Mouse (Mus musculus): ENCODE results near the gene Ripk4. TPM values are rescaled to one million over a fixed set of nuclear protein-coding genes. Genes with fewer than 3 reads are reported as not detected.

Gene Ripk4
- polyA plus RNA-seq, 1 experiment from 2014 or later: 2.3 TPM

DNA sequence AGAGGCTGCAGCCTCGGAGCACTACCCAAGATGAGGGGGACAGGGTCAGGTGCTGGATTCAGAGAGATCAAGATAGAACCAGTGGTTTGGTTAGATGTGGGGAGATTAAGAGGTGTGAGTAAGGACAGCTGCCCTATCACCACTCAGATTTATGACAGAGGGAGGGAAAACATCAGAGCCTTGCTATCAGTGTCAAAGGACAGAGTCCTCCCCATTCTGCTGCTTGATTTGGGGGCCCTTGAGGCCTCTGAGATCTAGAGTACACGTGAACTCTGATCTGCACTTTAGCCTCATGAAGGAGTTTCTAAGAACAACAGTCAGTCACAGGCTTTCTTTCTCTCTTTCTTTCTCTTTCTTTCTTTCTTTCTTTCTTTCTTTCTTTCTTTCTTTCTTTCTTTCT, 30.0 kb downstream of the Ripk4 start:
- Histone ChIP-seq H3K27me3 (no peaks in the 10 kb centered on the region), H3K4me3 (no peak overlapping the region), H3K4me1 (replicated peaks) (no peaks in the 10 kb centered on the region), H3K9me3 (replicated peaks) (no peaks in the 10 kb centered on the region), H3K36me3 (no peaks in the 10 kb centered on the region), H3K27ac (no peak overlapping the region), H3K9ac (no peak overlapping the region), H3K4me2 (no peak overlapping the region)
- 60% methylated on average over 2 of the region's 2 CpGs for WGBS
- ATAC-seq (replicated peaks; ENCODE audit: insufficient number of reproducible peaks, insufficient read depth, low FRiP score, low read depth): no peak

DNA sequence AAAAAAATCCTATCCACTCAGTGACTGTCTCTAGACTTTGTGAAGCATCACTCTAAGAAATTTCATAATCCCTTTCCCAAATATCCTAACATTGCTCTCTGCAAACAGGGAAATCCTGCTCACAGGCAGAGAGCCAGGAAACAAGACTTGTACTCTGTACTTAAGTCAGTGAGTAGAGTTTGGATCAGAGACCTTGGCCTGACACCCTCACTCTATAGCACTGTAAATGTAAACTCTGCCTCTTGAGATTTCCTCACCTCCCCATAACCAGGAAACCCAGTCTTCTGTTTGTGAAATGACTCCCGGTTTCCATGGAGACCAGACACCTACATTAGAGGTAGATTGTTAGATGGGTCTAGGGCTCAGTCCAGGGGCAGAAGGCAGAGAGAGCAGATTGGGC, 33.3 kb downstream of the Ripk4 start:
- Histone ChIP-seq H3K4me3 (no peak overlapping the region), H3K9me3 (replicated peaks) (no peaks in the 10 kb centered on the region), H3K36me3 (no peaks in the 10 kb centered on the region), H3K4me1 (replicated peaks) (no peaks in the 10 kb centered on the region), H3K27ac (no peak overlapping the region), H3K27me3 (no peaks in the 10 kb centered on the region), H3K4me2 (no peak overlapping the region), H3K9ac (no peak overlapping the region)
- no peak for ATAC-seq (replicated peaks; ENCODE audit: insufficient number of reproducible peaks, insufficient read depth, low FRiP score, low read depth)
- WGBS: 94% methylated on average over 1 of the region's 1 CpGs

DNA sequence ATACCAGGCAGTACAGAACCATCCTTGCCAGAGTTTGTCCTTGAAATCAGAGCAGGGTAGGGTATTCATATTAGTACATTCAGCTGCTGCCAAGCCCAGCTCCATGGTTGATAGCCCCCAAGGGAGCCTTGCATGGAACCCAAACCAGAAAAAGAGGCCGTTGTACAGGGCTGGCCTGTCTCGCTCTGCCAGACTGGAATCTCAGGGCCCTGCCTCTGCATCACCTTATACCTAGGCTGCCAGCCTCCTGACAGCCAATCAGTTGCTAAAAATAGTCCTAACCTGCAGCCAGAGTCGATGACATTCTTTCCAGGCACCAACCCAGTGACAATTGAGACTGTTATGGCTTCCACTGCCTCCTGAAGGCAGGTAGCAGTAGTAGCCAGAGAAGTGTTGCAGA, 37.2 kb downstream of the Ripk4 start:
- 0 out of 2 replicates have a peak, but pooled peaks cover 3% of the 10 kb centered on the region for H3K4me1 ChIP-seq (replicated peaks)
- H3K9me3 ChIP-seq (replicated peaks): no peaks in the 10 kb centered on the region
- WGBS: 48% methylated on average over 3 of the region's 3 CpGs
- H3K27me3 ChIP-seq: no peaks in the 10 kb centered on the region
- no peak overlapping the region for H3K4me2 ChIP-seq
- no peak overlapping the region for H3K27ac ChIP-seq
- no peak overlapping the region for H3K4me3 ChIP-seq
- ATAC-seq (replicated peaks; ENCODE audit: insufficient number of reproducible peaks, insufficient read depth, low FRiP score, low read depth): no peak
- no peak overlapping the region for H3K9ac ChIP-seq
- no peaks in the 10 kb centered on the region for H3K36me3 ChIP-seq

GRCm38 (mm10) chr16:97720093-97720492, 43.5 kb downstream of the Ripk4 start:
- no peak overlapping the region for H3K4me2 ChIP-seq
- no peak for ATAC-seq (replicated peaks; ENCODE audit: insufficient number of reproducible peaks, insufficient read depth, low FRiP score, low read depth)
- H3K36me3 ChIP-seq: no peaks in the 10 kb centered on the region
- no peak overlapping the region for H3K4me3 ChIP-seq
- H3K27ac ChIP-seq: no peak overlapping the region
- no peaks in the 10 kb centered on the region for H3K9me3 ChIP-seq (replicated peaks)
- WGBS: 88% methylated on average over 1 of the region's 1 CpGs
- 0 out of 2 replicates have a peak, but pooled peaks cover 3% of the 10 kb centered on the region for H3K4me1 ChIP-seq (replicated peaks)
- H3K9ac ChIP-seq: no peak overlapping the region
- no peaks in the 10 kb centered on the region for H3K27me3 ChIP-seq

DNA sequence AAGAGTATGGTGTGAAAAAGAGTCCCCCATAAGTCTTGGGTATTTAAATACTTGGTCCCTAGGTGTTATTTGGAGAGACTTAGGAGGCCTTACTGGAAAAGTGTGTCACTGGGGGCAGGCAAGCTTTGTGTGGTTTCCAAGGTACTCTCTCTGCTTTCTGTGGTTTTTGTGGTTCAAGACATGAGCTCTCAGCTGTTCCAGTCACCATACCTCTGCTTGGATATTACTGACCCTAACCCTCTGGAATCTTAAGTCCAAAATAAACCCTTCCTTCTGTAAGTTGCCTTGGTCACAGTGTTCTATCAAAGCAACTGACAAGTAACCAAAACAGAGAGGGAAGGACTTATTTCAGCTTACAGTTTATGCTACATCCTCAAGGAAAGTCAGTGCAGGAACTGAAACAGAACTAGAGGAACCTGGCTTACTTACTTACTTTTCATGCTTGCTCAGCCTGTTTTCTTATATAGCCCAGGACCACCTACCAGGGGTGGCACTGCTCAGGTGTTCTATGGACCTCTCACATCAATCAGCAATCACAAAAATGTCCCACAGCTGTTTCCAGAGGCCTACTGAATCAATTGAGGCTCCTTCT, 44.1 kb downstream of the Ripk4 start:
- no peak for ATAC-seq (replicated peaks; ENCODE audit: insufficient number of reproducible peaks, insufficient read depth, low FRiP score, low read depth)
- Histone ChIP-seq H3K4me1 (replicated peaks) (0 out of 2 replicates have a peak, but pooled peaks cover 3% of the 10 kb centered on the region), H3K27me3 (no peaks in the 10 kb centered on the region), H3K4me3 (no peak overlapping the region), H3K4me2 (no peak overlapping the region), H3K9ac (no peak overlapping the region), H3K27ac (no peak overlapping the region), H3K36me3 (no peaks in the 10 kb centered on the region), H3K9me3 (replicated peaks) (no peaks in the 10 kb centered on the region)

DNA sequence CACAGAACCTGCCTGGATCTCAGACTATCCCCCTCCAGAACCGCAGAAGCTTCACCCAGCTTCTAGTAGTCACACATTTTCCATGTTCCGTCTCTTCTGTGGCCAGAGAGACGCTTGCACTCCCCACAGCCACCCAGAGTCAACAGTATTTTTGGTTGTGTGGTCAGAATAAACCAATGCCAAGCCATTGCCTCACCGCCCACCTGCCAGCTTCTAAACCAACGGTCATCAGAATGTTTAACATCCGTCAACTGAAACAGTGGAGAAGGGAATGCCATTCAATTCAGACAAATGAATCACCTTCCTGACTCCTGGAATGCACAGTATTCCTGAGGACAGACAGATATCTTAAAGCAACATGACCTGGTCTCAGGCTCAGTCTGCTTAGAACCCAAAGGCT, 47.0 kb downstream of the Ripk4 start:
- Histone ChIP-seq H3K4me3 (no peak overlapping the region), H3K4me1 (replicated peaks) (no peaks in the 10 kb centered on the region), H3K27me3 (no peaks in the 10 kb centered on the region), H3K9ac (no peak overlapping the region), H3K9me3 (replicated peaks) (no peaks in the 10 kb centered on the region), H3K4me2 (no peak overlapping the region), H3K36me3 (no peaks in the 10 kb centered on the region), H3K27ac (no peak overlapping the region)
- 64% methylated on average over 6 of the region's 6 CpGs for WGBS
- no peak for ATAC-seq (replicated peaks; ENCODE audit: insufficient number of reproducible peaks, insufficient read depth, low FRiP score, low read depth)

DNA sequence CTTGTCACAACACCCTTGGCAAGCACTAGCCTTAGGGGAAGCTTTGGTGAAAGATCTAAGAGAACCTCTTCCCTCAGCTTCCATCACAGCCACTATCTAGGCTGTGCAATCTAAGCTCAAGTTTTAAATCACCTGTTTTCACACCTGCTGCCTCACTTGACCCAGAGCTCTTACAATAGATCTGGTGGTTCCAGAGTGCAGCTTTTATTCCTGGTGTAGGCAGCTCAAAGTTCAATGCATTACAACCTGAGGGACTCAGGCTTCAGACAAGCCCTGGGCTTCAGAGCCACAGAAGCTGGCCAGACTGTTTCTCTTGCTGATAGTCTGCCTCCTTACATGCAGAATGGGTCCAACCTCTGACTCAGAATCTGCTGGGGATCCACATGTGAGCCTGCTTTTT, 51.5 kb downstream of the Ripk4 start:
- no peak overlapping the region for H3K4me3 ChIP-seq
- H3K4me2 ChIP-seq: no peak overlapping the region
- H3K36me3 ChIP-seq: no peaks in the 10 kb centered on the region
- no peak for ATAC-seq (replicated peaks; ENCODE audit: insufficient number of reproducible peaks, insufficient read depth, low FRiP score, low read depth)
- H3K4me1 ChIP-seq (replicated peaks): no peaks in the 10 kb centered on the region
- H3K9ac ChIP-seq: no peak overlapping the region
- no peaks in the 10 kb centered on the region for H3K9me3 ChIP-seq (replicated peaks)
- H3K27ac ChIP-seq: no peak overlapping the region
- H3K27me3 ChIP-seq: no peaks in the 10 kb centered on the region

- Histone ChIP-seq H3K4me3 (no peak overlapping the region), H3K4me1 (replicated peaks) (no peaks in the 10 kb centered on the region), H3K9me3 (replicated peaks) (no peaks in the 10 kb centered on the region), H3K27me3 (no peaks in the 10 kb centered on the region), H3K36me3 (no peaks in the 10 kb centered on the region), H3K4me2 (no peak overlapping the region), H3K27ac (no peak overlapping the region), H3K9ac (no peak overlapping the region)
- ATAC-seq (replicated peaks; ENCODE audit: insufficient number of reproducible peaks, insufficient read depth, low FRiP score, low read depth): 0 out of 2 replicates have a peak, but pooled peaks have one; percentile 43
- WGBS: 80% methylated on average over 1 of the region's 1 CpGs
These were observed 61.7 kb downstream of the Ripk4 start for GRCm38 (mm10) chr16:97701871-97702270.

DNA sequence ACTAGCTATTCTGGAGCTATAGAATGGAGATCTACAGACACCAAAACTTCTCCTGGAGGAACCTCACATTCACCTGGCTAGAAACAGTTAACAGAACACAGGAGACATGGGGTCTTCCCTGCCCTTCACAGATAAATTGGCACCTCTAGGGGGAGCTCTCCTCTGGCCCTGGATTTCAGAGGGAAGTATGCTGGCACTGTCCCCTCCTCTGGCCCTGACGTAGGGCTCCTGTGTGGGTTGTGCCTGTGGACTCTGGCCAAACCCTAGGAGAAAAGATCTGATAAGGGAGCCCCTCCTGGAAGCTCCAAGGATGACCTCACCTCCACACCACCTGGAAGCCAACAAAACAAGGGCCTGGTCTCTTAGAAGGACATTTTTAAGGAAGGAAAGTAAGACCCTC, 65.8 kb downstream of the Ripk4 start:
- Histone ChIP-seq H3K9me3 (replicated peaks) (no peaks in the 10 kb centered on the region), H3K4me2 (no peak overlapping the region), H3K9ac (no peak overlapping the region), H3K27ac (no peak overlapping the region), H3K36me3 (no peaks in the 10 kb centered on the region), H3K4me1 (replicated peaks) (no peaks in the 10 kb centered on the region), H3K27me3 (no peaks in the 10 kb centered on the region), H3K4me3 (no peak overlapping the region)
- ATAC-seq (replicated peaks; ENCODE audit: insufficient number of reproducible peaks, insufficient read depth, low FRiP score, low read depth): no peak
- 0% methylated on average over 1 of the region's 1 CpGs for WGBS

- ATAC-seq (replicated peaks; ENCODE audit: insufficient number of reproducible peaks, insufficient read depth, low FRiP score, low read depth): no peak
- H3K36me3 ChIP-seq: no peaks in the 10 kb centered on the region
These were observed 67.9 kb downstream of the Ripk4 start for GRCm38 (mm10) chr16:97695709-97696108.

More at GRCm38 (mm10) chr16:97695709-97696108, 67.9 kb downstream of the Ripk4 start:
- Histone ChIP-seq H3K4me1 (replicated peaks) (no peaks in the 10 kb centered on the region), H3K4me2 (no peak overlapping the region), H3K9me3 (replicated peaks) (no peaks in the 10 kb centered on the region), H3K9ac (no peak overlapping the region), H3K4me3 (no peak overlapping the region), H3K27me3 (no peaks in the 10 kb centered on the region), H3K27ac (no peak overlapping the region)
- 74% methylated on average over 4 of the region's 4 CpGs for WGBS
